Mouse (Mus musculus): ENCODE data around the gene Sipa1l3.

The Sipa1l3 gene

GRCm38 (mm10) chr7:29279261-29279660, 239.2 kb downstream of the Sipa1l3 start:
- no peak for DNase-seq

GRCm38 (mm10) chr7:29277510-29277909, 240.9 kb downstream of the Sipa1l3 start:
- no peak for DNase-seq

- DNase-seq: no peak
Measured at GRCm38 (mm10) chr7:29276715-29277114, 241.7 kb downstream of the Sipa1l3 start.

GRCm38 (mm10) chr7:29271687-29272465, 246.6 kb downstream of the Sipa1l3 start:
- DNase-seq: no peak

- no peak for DNase-seq
Measured at GRCm38 (mm10) chr7:29270445-29270844, 248.0 kb downstream of the Sipa1l3 start.
